Mouse (Mus musculus) heart, adult 2 months (tissue): ENCODE measurements at regions not wholly inside any gene's neighbourhood (a gene's known extent, or its start where the extent isn't known, plus 50 kb on each side); places are given as distances from the start of the nearest gene placed in this dataset.

ENCODE experiments used
- CTCF ChIP-seq: fragments of 200-600 bp; IDR thresholded peaks from 2 replicates; pipeline ENCODE4 v1.8.1; 2022; ENCODE audit warnings: antibody characterized with exemption, mild to moderate bottlenecking, moderate library complexity
- EP300 ChIP-seq: fragments of 200-500 bp; IDR thresholded peaks from 2 replicates; pipeline ENCODE4 v1.6.1; 2011; ENCODE audit warnings: low read depth, low read length, control low read depth; ENCODE audit not compliant: insufficient read depth
- POLR2A ChIP-seq: fragments of 200-500 bp; IDR thresholded peaks from 2 replicates; pipeline ENCODE4 v1.6.1; 2011; ENCODE audit warnings: mild to moderate bottlenecking, low read depth, low read length, control low read depth; ENCODE audit not compliant: insufficient read depth

- no peak for TF ChIP-seq CTCF
- TF ChIP-seq POLR2A, result no peak
- no peak for TF ChIP-seq EP300
Measured at GRCm38 (mm10) chr7:73278616-73279015, 96.7 kb upstream of the Rgma start.
